ENCODE assay signal across 2 mouse cellular contexts in the genomic region with DNA sequence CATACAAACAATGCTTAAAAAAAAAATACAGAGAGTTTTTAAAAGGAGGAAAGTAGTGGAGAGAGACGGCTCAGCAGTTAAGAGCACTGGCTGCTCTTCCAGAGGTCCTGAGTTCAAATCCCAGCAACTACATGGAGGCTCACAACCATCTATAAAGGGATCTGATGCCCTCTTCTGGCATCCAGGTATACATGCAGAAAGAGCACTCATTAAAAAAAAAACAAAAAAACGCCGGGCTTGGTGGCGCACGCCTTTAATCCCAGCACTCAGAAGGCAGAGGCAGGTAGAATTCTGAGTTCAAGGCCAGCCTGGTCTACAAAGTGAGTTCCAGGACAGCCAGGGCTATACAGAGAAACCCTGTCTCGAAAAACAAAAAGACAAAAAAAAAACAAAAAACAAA.
TF ChIP-seq lines count a peak whose summit lies in the region.

No protein-coding gene starts in this region.

TF ChIP-seq in CH12.LX, 34 proteins besides CTCF, POLR2A, EP300 and RAD21:
- TF ChIP-seq ZNF384 (IDR thresholded peaks at IDR 0.05; ENCODE audit: low read depth, low read length) = peak; percentile 55; the same call in 1 of the 2 replicates

TF ChIP-seq in MEL, 35 proteins besides CTCF, POLR2A, EP300 and RAD21:
- TF ChIP-seq SIN3A (IDR thresholded peaks at IDR 0.05; ENCODE audit: low read length) (0 out of 2 replicates have a peak, but pooled peaks have one; percentile 25), ZNF384 (IDR thresholded peaks at IDR 0.05; ENCODE audit: low read depth, low read length) (peak; percentile 81)
TF ChIP-seq in MEL: peak in this region for 2; not testable (repeated sequence) for 33.
